Comparison of ENCODE assay signal across 19 mouse cellular contexts in genomic region chr4:125572312-125572663, GRCm38 (mm10).
DNase-seq lines count a peak whose midpoint lies in the region; ATAC-seq and TF ChIP-seq lines count a peak whose summit lies in the region.
"Had no signal": no experiment of that assay in that cellular context is flagged by ENCODE, and none has a peak within 500 bp of the region (broad histone marks: within the 10 kb centered on the region; RNA-seq: fewer than 3 reads in every experiment).

No protein-coding gene starts in this region.

- H3K4me1 ChIP-seq in limb, embryonic 12.5 days (replicated peaks): peaks cover 19% of the 10 kb centered on the region
- peaks cover 37% of the 10 kb centered on the region for H3K4me1 ChIP-seq in limb, embryonic 10.5 days
- peaks cover 0 to 26% of the 10 kb centered on the region in 2 experiments; a peak in 1 of 4 replicates for H3K4me1 ChIP-seq in ES-E14 (ENCODE audit: control insufficient read depth in 2 of 2, insufficient read depth in 2 of 2, low read length in 2 of 2, poor library complexity in 1 of 2)
- peaks cover 25% of the 10 kb centered on the region for H3K4me1 ChIP-seq in midbrain, embryonic 14.5 days (ENCODE audit: control insufficient read depth, insufficient read depth, low read length)
- H3K4me1 ChIP-seq: lung, embryonic 15.5 days had no signal

- H3K27me3 ChIP-seq in limb, embryonic 12.5 days: peaks cover 89% of the 10 kb centered on the region
- H3K27me3 ChIP-seq in limb, embryonic 10.5 days (ENCODE audit: low read depth, poor library complexity, severe bottlenecking): peaks cover 88% of the 10 kb centered on the region
- no peaks in the 10 kb centered on the region; the same call in 1 of the 2 replicates for H3K27me3 ChIP-seq in midbrain, embryonic 14.5 days (ENCODE audit: control insufficient read depth, insufficient read depth, low read length)

- no peak overlapping the region for H3K9ac ChIP-seq in limb, embryonic 12.5 days (replicated peaks)
- H3K9ac ChIP-seq in ES-E14 (ENCODE audit: insufficient read depth, low read depth, low read length, poor library complexity, severe bottlenecking): no peak overlapping the region
- no peak overlapping the region for H3K9ac ChIP-seq in midbrain, embryonic 14.5 days (replicated peaks; ENCODE audit: low read length)
- H3K9ac ChIP-seq: embryonic facial prominence, embryonic 13.5 days; liver, embryonic 14.5 days; lung, embryonic 15.5 days had no signal

- H3K27ac ChIP-seq in limb, embryonic 12.5 days: no peak overlapping the region
- no peak overlapping the region for H3K27ac ChIP-seq in limb, embryonic 10.5 days
- no peak overlapping the region for H3K27ac ChIP-seq in ES-E14 (ENCODE audit: insufficient read depth, low read depth, low read length, poor library complexity, severe bottlenecking)
- 0 out of 2 replicates have a peak overlapping the region, but pooled peaks have one; percentile 20 for H3K27ac ChIP-seq in midbrain, embryonic 14.5 days (replicated peaks; ENCODE audit: low read depth, low read length)
- H3K27ac ChIP-seq: embryonic facial prominence, embryonic 13.5 days; liver, embryonic 14.5 days; lung, embryonic 15.5 days; macrophage had no signal

- H3K9me3 ChIP-seq in limb, embryonic 12.5 days: no peaks in the 10 kb centered on the region
- H3K9me3 ChIP-seq in limb, embryonic 10.5 days (replicated peaks): no peaks in the 10 kb centered on the region
- no peaks in the 10 kb centered on the region for H3K9me3 ChIP-seq in ES-E14 (ENCODE audit: control insufficient read depth, insufficient read depth, low read depth, low read length)
- H3K9me3 ChIP-seq in midbrain, embryonic 14.5 days (ENCODE audit: control insufficient read depth, low read length): no peaks in the 10 kb centered on the region
- H3K9me3 ChIP-seq: embryonic facial prominence, embryonic 13.5 days; lung, embryonic 15.5 days had no signal

- 2% methylated on average over 5 of the region's 5 CpGs for WGBS in limb, embryonic 12.5 days
- under 1% methylated on average over 5 of the region's 5 CpGs for WGBS in limb, embryonic 10.5 days
- 7% methylated on average over 5 of the region's 5 CpGs for WGBS in midbrain, embryonic 14.5 days

- H3K4me3 ChIP-seq in limb, embryonic 12.5 days (replicated peaks): no peak overlapping the region
- H3K4me3 ChIP-seq in limb, embryonic 10.5 days: no peak overlapping the region
- no peak overlapping the region for H3K4me3 ChIP-seq in ES-E14 (ENCODE audit: insufficient read depth in 1 of 2, low read depth in 1 of 2, low read length in 2 of 2, poor library complexity in 1 of 2, severe bottlenecking in 1 of 2)
- H3K4me3 ChIP-seq in midbrain, embryonic 14.5 days (replicated peaks; ENCODE audit: low read depth, low read length): no peak overlapping the region
- H3K4me3 ChIP-seq: embryonic facial prominence, embryonic 13.5 days; lung, embryonic 15.5 days had no signal

- in situ Hi-C loops in ES-E14 (cut with MboI; ENCODE audit: low sequenced_read_pairs in 2 of 2, unreplicated experiment in 2 of 2): no loop called here

- ATAC-seq in limb, embryonic 12.5 days (ENCODE audit: insufficient number of reproducible peaks, insufficient read depth, low FRiP score, low TSS enrichment, low read depth): no peak
- ATAC-seq in midbrain, embryonic 14.5 days (ENCODE audit: low FRiP score, low TSS enrichment): no peak

- DNase-seq in limb, embryonic 10.5 days (ENCODE audit: low spot score): no peak
- DNase-seq in ES-E14 (ENCODE audit: low read depth, low spot score): peak; percentile 51
- DNase-seq in ZHBTc4 (ENCODE audit: low read depth, low spot score): peak; percentile 81
- peak; percentile 62 for DNase-seq in midbrain, embryonic 14.5 days
- DNase-seq in cerebellum, postnatal 36 days: no peak
- no peak for DNase-seq in gastrocnemius, postnatal 4 days (ENCODE audit: low spot score in 2 of 2)
- DNase-seq: cerebellum, adult 2 months; heart, postnatal 14 days; kidney, adult 11 months; right cerebral cortex, postnatal 14 days; spleen, adult 18-20 months; thymus, postnatal 4 days had no signal

- H3K4me2 ChIP-seq in limb, embryonic 12.5 days: peak overlapping the region; percentile 15; the same call in 1 of the 2 replicates
- H3K4me2 ChIP-seq in midbrain, embryonic 14.5 days (ENCODE audit: low read length): no peak overlapping the region
- H3K4me2 ChIP-seq: embryonic facial prominence, embryonic 13.5 days; heart, embryonic 11.5 days; lung, embryonic 15.5 days had no signal

- no peaks in the 10 kb centered on the region for H3K36me3 ChIP-seq in limb, embryonic 12.5 days
- no peaks in the 10 kb centered on the region for H3K36me3 ChIP-seq in limb, embryonic 10.5 days
- no peaks in the 10 kb centered on the region for H3K36me3 ChIP-seq in ES-E14 (ENCODE audit: control insufficient read depth, insufficient read depth, low read length, poor library complexity, severe bottlenecking)
- H3K36me3 ChIP-seq in midbrain, embryonic 14.5 days (ENCODE audit: control insufficient read depth, insufficient read depth, low read length): no peaks in the 10 kb centered on the region
- H3K36me3 ChIP-seq: embryonic facial prominence, embryonic 13.5 days; G1E; lung, embryonic 15.5 days had no signal

TF ChIP-seq in ES-E14, 5 proteins besides CTCF, POLR2A, EP300 and RAD21:
- TF ChIP-seq CHD2 (IDR thresholded peaks at IDR 0.05; ENCODE audit: low read depth, low read length) (no peak), ZNF384 (IDR thresholded peaks at IDR 0.05; ENCODE audit: low read depth, low read length) (no peak), MAFK (IDR thresholded peaks at IDR 0.05; ENCODE audit: insufficient read depth, low read depth, low read length) (no peak), ZC3H11A (IDR thresholded peaks at IDR 0.05; ENCODE audit: borderline replicate concordance, low read depth, low read length) (no peak), HCFC1 (IDR thresholded peaks at IDR 0.05; ENCODE audit: borderline replicate concordance, insufficient read depth, low read length) (no peak)

Comparison
In these comparisons a context has a peak if more than half of its experiments do, and no peak if none do; other contexts are left out.
1. DNase-seq: peak in ES-E14 (single experiment), ZHBTc4 (single experiment) and midbrain, embryonic 14.5 days (single experiment); none in limb, embryonic 10.5 days (single experiment), cerebellum, postnatal 36 days (0 of 2) and gastrocnemius, postnatal 4 days (0 of 2).